Mouse (Mus musculus) adrenal gland, adult 2 months (tissue): ENCODE results near the gene Gpr3. TPM values are rescaled to one million over a fixed set of nuclear protein-coding genes. Genes with fewer than 3 reads are reported as not detected.

Experiments
- DNase-seq: peaks from one replicate; pipeline ENCODE4 v3.0.0; 2021
- polyA plus RNA-seq: library from polyadenylated mRNA; depleted of rRNA; stranded (reverse); fragments of >200 nt; gene quantifications from 2 replicates; pipeline ENCODE4 v1.2.3, GENCODE M21; 2012
- total RNA-seq, 2 experiments: library from RNA; stranded (reverse); gene quantifications; 2 replicates each; pipeline ENCODE4 v1.2.3; 2021

Gpr3 gene
- total and polyA plus RNA-seq, 3 experiments: 0.17 to 0.49 (median 0.21) TPM

DNA sequence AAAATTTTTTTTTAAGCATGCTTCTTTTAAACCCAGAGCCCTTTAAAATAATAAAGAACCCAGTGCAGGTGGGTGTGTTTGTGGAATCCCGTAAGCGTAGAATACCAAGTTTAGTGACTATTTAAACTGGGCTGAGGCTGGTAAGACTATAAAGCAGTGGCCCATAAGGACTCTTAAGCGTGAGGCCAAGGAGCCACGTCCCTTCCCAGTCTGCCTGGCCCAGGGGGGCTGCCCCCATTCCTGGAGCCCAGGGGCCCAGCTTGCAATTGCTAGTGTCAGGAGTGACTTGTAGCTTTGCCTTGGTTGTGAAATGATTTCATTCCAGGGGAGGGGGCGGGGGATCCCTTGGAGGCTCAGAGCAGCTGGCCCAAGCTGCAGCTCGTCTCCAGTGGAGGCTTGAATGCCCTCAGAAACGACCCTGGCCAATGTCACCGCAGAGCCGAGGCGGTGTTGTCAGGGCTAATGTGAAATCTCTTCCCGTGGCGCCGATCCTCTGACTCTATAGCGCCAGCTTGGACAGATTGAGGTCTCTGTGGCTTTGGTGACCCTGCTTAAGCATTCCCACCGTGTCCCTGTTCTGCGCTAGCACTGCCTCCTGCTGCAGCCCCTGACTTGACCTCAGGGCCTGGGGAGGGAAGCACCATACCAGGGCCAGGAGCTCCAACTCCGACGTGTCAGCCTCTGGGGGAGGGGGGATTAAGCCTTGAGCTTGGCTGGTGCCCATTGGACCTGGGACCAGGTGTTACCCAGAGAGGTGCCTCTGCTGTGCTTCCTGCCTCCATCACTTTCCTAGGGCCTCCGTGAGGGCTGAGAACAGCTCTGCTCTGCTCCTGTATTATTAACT lies 13.8 kb downstream of the Gpr3 start:
- DNase-seq: peak; percentile 37

DNA sequence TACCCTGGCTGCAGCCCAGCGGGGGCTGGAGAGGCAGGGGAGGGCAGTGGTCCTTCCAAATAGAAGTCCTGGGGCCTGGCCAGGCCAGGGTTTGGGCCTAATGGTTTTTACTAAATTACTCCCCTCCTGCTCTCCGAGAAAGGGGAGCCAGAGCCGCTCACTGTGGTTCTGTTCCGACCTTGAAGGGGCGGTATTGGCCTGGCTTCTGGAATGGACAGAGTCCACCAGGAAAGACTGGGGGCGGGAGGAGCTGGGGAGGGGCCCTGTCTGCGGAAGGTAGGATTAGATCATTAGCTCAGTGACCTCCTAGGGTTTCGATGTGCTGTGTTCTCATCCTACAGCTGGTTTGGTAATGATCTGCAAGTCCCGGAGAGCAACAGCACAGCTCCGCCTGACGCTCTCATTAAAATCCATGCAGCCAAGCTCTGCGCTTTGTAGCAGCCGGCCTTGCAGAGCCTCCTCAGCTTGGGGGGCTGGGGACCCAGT lies 14.5 kb downstream of the Gpr3 start:
- DNase-seq: peak; percentile 47

DNA sequence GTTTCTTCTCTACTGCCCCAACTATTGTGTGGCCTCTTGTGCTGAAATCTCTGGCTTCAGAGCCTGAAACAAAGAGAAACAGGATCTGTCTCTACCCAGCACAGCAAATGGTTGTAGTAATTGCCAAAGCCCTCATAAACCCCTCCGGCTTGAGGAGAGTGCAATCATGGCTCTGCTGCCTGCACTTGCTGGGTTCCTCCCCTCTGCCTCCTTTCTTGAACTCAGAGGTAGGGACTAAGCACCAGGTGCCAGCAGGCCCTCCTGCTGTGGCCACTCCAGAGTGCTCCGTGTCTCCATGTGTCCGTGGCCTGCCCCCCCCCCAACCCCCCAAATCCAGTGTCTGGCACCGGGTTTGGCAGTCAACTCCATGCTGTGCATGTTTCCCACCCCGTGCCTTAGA lies 15.0 kb downstream of the Gpr3 start:
- no peak for DNase-seq

DNA sequence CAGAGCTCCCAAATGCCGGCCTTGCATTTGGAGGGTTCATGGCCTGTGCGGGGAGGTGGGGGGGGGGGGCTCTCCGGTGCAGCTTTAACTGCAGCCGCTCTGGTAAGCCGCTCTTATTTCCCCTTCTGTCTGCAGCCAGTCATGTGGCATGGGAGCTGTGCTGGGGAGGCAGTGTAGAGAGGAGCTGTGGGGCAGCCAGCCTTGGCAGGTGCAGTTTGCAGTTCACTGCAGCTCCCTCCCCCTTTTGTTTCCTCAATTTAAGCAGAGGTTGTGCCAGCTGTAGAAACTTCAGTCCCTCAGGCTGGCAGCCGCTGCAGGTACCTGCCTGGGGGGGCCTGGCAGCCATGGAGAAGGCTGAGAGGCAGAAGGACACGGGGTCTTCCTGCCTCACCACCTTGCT lies 15.5 kb downstream of the Gpr3 start:
- no peak for DNase-seq

DNA sequence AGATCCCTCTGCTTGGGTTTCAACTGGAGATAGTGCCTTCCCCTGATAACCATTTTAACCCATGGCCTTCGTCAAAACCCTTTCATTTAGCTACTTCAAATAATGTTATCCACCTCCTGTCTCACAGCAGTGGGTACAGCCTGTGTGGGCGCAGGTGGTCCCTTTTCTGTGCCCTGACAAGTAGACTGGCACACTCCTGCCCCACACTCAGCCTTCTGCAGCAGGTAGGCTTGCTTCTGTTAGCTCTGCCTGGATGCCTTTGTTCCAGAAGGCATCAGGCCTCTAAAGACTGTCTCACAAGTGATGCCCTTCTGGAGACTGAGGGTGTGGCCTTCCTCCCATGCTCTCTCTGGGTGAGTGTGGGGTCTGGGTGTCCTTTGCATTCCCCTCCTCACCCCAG lies 16.2 kb downstream of the Gpr3 start:
- no peak for DNase-seq

DNA sequence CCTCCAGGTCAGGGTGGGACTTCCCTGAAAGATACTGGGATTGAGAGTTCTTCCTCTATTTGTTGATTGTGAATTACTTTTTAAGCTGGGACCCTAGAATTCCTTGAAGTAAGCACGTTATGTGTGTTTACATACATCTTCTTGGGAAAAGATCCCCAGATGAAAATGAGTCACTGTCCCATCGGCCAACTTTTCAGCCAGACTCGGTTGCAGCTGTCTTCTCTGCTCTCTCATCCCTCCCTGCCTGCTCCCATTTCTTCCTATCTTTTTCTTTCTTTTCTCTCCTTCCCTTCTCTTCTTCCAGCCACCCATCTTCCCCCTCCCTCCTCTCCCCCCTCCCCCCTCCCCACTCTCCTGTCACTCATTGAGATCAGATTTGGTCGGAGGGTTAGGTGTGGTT lies 17.3 kb downstream of the Gpr3 start:
- no peak for DNase-seq

DNA sequence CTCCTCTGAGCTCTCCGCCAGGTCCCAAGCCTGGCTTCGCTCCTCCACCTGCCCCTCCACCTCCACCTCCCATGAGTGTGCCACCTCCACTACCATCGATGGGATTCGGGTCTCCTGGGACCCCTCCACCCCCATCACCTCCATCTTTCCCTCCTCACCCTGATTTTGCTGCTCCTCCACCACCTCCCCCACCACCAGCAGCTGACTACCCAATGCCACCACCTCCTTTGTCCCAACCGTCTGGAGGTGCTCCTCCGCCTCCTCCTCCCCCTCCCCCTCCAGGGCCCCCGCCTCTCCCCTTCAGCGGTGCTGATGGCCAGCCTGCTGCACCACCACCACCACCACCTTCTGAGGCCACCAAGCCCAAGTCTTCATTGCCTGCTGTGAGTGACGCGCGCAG lies 17.9 kb downstream of the Gpr3 start:
- DNase-seq: no peak

DNA sequence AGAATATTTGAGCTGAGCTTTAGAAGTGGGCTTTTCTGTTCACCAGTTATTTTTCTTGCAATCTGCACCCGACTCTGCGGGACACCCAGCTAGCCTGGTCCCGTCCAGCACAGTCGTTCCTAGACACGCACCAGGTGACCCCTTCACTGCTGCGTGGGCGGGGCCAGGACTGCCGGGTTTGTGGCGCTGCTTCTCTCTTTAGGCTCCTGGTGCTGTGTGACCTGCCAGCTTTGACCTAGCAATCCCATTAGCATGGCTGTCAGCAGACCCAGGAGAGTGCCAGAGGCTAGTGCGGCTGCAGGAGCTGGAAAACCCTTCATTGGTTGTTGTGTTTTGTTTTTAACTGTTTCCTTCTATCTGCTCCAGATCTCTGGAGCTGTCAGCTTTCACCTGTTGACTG lies 22.9 kb downstream of the Gpr3 start:
- DNase-seq: no peak

DNA sequence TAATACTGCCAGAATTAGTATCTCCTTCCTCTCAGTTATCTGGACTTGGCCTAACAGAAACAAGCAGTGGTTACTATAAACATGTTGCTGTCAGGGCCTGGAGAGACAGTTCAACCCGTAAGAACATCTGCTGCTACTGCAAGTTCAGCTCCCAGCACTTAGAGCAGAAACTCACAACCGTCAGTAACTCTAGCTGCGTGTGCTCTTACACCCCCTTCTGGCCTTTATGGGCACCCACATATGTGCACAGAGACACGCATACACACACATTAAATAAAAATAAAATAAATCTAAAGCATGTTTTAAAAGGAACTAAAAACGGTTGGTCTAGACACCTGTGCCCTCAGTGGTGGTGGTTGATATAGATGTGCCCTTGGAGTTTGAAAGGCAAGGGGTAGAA lies 25.5 kb downstream of the Gpr3 start:
- no peak for DNase-seq

DNA sequence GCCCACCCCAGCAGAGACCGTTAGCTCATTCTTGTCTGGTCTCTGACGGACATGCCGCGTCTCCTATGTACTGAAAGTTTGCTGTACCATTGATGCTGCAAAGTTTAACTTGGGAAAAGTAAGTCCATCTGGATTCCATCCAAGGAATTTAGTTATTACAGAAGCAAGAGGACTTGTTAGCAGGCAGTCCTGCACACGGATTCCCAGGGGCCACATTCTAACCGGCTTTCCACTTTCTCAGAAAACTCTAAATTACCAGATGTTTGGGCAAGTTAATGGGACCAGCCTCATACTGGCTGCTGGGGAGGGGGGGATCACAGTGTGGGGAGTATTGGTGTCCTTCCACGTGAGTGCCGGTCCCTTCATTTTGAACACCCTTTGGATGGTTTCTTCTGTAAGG lies 26.4 kb downstream of the Gpr3 start:
- DNase-seq: no peak

DNA sequence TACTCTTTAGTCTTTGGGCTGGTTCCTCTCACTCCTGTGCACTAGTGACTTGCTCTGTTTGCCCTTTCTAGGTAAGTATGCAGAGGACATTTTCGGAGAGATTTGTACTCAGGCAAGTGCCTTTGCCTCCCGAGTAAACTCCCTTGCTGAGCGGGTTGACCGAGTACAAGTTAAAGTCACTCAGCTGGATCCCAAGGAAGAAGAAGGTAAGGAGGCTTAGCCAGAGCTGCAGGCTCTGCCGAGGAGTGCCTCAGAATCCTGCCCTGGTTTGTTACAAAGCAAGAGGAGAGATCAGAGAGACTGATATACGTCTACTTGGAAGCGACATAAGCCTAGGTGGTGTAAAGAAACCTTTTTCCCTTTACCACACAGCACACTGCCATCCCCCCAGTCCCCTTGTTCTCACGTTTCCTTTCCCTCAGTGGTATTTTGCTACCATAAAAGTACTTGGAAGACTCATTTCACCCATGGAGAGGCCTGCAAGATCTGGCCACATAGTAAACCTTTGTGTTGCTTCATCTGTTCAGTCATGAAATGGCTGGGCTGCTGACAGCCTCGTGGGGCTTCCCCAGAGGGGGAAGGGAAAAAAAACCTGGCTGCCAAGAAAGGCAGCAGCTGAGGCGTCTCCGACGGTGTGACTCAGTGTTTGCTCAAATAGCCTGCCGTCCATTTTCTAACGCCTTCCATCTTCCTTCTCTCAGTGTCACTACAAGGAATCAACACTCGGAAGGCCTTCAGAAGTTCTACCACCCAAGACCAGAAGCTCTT lies 27.3 kb downstream of the Gpr3 start:
- DNase-seq: peak; percentile 70

DNA sequence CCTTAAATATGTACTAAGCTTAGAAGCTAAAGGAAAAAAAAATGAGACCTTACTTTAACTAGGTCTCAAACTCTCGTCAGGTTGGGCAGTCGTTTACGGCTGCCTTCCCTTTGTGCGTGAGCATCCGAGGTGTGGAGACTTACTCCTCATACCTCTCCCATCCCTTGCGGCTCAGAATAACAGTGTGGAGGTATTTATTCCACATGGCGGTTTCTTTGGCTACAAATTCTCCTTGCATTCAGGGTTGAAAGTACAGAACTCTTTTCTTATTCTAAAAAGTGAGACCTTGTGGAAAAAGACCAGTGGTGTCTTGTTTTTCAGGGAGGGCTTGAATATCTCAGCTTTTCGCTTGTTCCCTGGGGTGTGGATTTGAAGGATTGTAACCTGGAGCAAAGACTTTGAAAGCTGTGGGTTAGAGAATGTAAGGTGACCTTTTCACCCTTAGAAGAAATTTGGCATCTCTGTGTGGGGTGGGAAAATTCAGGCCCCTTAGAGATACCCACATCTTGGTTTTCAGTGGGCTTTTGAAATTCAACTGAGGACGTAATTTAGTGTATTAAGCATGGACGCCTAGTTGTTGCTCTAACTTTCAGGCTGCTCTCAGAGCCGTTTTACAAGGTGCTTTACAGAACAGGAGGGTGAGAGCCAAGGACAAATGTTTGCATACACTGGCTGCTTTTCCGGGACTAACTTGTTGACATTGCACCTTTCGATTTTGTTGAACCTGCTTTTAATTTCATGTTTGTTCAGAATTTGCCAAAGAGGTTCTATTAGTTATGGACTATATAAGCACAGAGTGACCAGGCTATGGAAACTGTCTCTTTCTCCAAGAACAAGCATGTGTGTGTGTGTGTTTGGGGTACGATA lies 28.1 kb downstream of the Gpr3 start:
- no peak for DNase-seq

DNA sequence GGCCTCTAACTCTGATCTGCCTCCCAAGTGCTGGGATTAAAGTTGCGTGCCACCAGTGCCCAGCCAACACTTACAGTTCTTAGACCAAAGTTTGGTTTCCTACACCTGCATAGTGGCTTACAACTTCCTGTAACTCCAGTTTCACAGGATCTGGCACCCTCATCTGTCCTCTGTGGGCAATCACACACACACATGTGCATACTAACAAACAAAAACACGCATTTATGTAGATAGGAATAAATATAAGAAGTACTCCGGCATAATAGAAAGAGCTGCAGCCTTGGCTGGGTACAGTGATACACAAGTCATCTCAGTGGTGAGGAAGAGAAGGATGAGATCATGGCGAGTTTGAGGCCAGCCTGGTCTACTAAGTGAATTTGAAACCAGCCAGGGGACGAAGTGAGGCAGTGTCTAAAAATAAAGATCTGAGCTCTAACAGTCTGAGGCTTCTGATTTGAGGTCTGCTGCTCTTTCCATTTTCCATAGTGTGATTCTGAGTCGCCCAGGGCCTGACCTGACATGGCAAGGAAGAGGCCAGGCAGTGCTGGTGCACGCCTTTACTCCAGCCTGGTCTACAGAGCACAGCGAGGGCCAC lies 29.8 kb downstream of the Gpr3 start:
- DNase-seq: no peak

DNA sequence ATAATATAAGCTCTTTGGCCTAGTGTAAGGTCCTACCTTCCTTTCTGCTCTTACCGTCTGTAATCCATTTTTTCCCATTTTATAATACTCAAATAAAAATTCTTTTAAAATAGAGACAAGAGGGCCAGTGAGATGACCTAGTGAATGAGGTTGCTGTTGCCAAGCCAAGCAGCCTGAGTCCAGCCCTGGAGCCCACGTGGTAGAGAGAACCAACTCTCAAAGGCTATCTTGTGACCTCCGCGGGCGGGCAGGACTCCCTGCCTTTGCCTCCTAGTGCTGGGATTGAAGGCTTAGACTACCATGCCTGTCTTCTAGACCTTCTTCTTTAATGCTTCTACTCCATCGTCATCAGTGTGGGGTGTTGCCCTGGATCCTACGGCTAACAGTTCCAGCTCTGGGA lies 33.1 kb downstream of the Gpr3 start:
- DNase-seq: no peak

DNA sequence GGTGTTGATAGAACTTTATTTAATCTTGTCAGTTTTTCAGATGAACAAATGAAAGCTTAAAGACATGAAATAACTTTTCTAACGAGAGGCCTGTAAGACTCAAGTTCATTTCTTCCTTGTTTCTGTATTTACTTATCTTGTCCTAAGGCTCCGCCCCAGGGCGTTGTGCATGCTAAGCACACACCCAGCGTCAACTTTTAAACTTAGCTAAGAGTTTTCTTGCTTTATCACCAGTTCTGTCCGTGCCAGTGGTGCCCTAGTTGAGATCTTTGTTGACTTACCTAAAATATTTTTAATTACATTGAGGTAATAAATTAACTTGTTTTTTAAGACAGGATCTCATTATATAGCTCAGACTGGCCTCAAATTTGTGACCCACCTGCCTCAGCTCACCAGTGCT lies 34.0 kb downstream of the Gpr3 start:
- no peak for DNase-seq

DNA sequence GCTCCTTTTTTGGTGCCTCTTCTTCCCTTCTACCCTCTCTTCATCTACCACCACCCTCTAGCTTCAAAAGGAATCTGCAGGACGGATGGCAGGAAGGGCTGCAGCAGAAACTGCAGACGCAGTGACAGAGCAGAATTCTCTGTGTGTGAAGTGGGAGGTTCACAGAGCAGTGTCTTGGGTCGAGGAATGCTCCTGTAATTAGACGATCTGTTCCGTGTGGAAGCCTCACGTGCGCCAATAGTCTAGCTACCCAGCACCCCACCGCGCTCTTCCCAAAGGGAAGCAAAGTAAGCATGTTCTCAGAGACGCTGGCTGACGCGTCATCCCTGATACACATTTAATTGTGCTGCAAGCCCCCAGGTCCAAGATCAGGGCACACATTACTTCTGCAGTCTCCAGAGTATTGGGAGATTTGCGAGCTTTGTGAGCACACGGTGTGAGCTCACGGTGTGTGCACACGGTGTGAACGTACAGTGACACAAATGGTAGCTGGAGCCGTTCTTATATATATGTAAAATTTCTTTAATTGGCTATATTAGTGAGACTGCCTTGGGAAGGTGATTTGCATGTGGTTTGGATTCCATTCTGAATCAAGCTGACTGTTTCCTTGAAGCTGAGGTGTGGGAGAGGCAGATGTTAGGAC lies 35.5 kb downstream of the Gpr3 start:
- no peak for DNase-seq

DNA sequence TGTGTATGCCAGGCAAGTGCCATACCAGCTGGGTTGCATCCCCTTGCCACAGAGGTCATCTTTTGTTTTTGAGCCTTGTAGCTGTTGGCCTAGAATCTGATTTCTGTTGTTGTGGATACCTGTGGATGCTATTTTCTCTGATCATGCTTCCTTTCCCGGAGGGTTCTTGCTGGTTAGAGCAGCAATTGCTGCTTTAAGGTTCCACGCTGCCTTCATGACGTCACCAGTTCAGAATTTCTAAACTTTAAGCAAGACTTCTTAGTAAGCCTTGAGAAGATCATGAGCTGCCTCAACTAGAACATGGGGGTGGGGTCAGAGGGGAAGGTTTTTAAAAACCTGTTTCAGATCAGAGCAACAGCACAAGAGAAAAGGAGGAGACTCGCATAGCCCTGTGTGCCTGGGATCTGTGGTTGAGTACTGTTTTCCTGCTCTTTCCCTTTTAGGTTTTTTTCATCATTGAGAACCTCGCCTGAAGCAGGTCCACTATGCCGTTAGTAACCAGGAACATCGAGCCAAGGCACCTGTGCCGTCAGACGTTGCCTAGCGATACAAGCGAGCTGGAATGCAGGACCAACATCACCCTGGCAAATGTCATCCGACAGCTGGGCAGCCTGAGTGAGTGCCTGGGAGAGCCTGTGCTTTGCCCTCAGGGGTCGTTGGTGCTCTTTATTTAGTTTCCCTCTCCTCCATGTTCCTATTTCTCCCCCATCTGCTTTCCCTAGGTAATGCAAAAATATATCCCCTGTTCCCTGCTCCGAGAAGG lies 36.2 kb downstream of the Gpr3 start:
- DNase-seq: no peak

DNA sequence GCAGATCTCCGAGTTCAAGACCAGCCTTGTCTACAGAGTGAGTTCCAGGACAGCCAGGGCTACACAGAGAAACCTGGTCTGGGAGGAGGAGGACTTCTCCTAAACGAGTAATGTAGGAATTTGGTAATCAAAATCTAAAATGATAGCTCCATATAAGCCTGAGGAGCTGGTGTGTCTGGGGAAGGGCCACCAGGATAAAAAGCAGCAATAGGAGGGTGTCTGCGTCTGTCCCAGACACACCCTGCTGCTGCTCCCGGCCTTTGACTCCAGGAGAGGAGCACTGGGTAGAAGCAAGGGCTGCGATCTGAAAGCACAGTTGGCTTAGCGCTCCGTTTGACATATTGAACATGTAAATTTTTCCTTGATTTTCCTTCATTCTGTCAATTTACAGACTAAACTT lies 37.1 kb downstream of the Gpr3 start:
- DNase-seq: no peak

DNA sequence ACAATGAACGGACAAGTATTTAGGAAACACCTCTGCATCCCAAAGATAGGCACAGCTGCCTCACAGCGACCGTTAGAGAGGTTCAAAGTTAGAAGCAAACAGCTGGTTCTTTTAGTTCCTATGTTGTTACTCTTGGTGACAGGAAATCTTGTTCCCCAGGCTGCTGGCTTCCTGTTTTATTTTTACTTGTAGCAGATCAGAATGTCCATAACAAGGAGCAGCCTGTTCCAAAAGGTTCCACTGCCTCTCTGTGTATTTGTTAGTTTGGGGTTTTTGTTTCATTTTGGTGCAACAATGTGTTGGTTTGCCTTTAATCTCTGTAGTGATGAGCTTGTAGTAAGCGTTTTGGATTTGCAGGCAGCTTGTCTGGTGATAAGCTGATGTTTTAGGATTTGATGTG lies 38.0 kb downstream of the Gpr3 start:
- DNase-seq: no peak

DNA sequence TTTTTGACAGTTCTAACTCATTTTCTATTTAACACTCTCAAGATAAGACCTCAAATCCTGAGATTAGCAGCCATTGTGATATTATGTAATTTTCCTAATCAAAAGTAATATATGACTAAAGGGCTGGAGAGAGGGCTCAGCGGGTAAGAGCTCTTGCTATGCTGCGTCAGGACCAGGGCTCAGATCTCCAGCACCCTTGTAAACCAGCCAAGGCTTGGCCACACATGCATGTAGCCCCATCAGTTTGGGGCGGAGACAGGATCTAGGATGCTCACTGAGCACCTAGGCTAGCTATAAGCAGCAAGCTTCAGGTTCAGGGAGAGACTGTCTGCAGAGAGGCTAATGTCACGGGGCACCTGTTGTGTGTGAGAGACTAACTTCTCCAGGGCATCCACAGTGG lies 39.9 kb downstream of the Gpr3 start:
- no peak for DNase-seq

DNA sequence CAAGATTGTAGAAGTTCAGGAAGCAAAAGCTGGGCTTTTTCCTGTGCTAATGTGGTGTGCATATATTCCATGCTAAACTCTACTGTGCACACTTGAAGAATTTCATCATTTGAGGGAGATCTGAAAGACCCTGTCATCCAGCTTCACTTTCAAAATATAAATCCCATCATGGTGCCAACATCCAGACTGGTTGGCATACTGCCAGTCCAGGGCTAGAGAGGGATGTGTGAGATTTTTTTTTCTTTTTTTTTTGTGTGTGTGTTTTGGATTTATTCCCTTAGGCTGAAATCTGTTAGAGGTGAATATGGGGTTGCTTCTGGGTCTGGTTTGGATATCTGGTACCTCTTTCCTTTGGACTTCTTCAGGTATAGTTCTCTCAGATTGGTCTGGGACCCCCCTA lies 41.7 kb downstream of the Gpr3 start:
- DNase-seq: no peak
